Mouse (Mus musculus) midbrain, embryonic 11.5 days (tissue): ENCODE measurements around the gene Ptges2. TPM values are rescaled to one million over a fixed set of nuclear protein-coding genes. Genes with fewer than 3 reads are reported as not detected.

Source experiments
- ATAC-seq: fragments of 200-750 bp; cut with Nextera tagmentation; 2 replicates; pipeline ENCODE4 v1.8.0; 2017; ENCODE audit warnings: moderate TSS enrichment, moderate library complexity; ENCODE audit not compliant: low FRiP score
- DNase-seq: peaks from one replicate; pipeline ENCODE4 v3.0.0; 2015; ENCODE audit warnings: low spot score; ENCODE audit errors: missing footprints
- H3K27ac ChIP-seq: fragments of 300-500 bp; sonication (generic); 2 replicates; pipeline ENCODE4 v1.5.1; 2014; ENCODE audit warnings: low read depth, low read length
- H3K27me3 ChIP-seq: fragments of 300-500 bp; sonication (generic); 2 replicates; pipeline ENCODE4 v1.6.1; 2014; ENCODE audit warnings: mild to moderate bottlenecking, low read length, moderate library complexity, mixed read lengths; ENCODE audit not compliant: control insufficient read depth, insufficient read depth
- H3K36me3 ChIP-seq: fragments of 300-500 bp; sonication (generic); 2 replicates; pipeline ENCODE4 v1.6.1; 2014; ENCODE audit warnings: mild to moderate bottlenecking, low read length, moderate library complexity, mixed read lengths; ENCODE audit not compliant: control insufficient read depth, insufficient read depth
- H3K4me1 ChIP-seq: fragments of 300-500 bp; sonication (generic); 2 replicates; pipeline ENCODE4 v1.6.1; 2014; ENCODE audit warnings: low read length; ENCODE audit not compliant: control insufficient read depth, insufficient read depth
- H3K4me2 ChIP-seq: fragments of 300-500 bp; sonication (generic); 2 replicates; pipeline ENCODE4 v1.6.1; 2014; ENCODE audit warnings: mild to moderate bottlenecking, moderate library complexity
- H3K4me3 ChIP-seq: fragments of 300-500 bp; sonication (generic); 2 replicates; pipeline ENCODE4 v1.5.1; 2014; ENCODE audit warnings: low read depth, low read length
- H3K9ac ChIP-seq: fragments of 300-500 bp; sonication (generic); 2 replicates; pipeline ENCODE4 v1.6.1; 2014; ENCODE audit warnings: low read length
- H3K9me3 ChIP-seq: fragments of 300-500 bp; sonication (generic); 2 replicates; pipeline ENCODE4 v1.6.1; 2016; ENCODE audit warnings: low read length; ENCODE audit not compliant: control insufficient read depth
- WGBS: fragments of 180-500 bp; shearing (Covaris S2); extraction: QIAGEN DNeasy Blood & Tissue Kit; methylation state at CpG from one replicate; pipeline ENCODE4 v1.1.7; 2014; 5-methylcytosine and 5-hydroxymethylcytosine counted together
- polyA plus RNA-seq: library from polyadenylated mRNA; unstranded; fragments of >200 nt; fragmentation: Nextera tagmentation; extraction: Ambion mirVana; gene quantifications from 2 replicates; pipeline ENCODE4 v1.2.1, GENCODE M21; 2014

Ptges2 gene
- polyA plus RNA-seq, 1 experiment from 2014 or later, result 24.7 TPM

- no peak overlapping the region for H3K27ac ChIP-seq
- no peaks in the 10 kb centered on the region for H3K9me3 ChIP-seq
- H3K4me1 ChIP-seq, result peaks cover 16% of the 10 kb centered on the region
- H3K27me3 ChIP-seq, result no peaks in the 10 kb centered on the region
- no peak overlapping the region for H3K4me2 ChIP-seq
- ATAC-seq (no peak), DNase-seq (peak; percentile 71)
- WGBS, result 59% methylated on average over 6 of the region's 6 CpGs
- no peak overlapping the region for H3K4me3 ChIP-seq
- H3K9ac ChIP-seq, result no peak overlapping the region
- H3K36me3 ChIP-seq, result no peaks in the 10 kb centered on the region
Observed at GRCm38 (mm10) chr2:32439177-32439576, 43.5 kb downstream of the Ptges2 start.

- no peaks in the 10 kb centered on the region for H3K9me3 ChIP-seq
- no peaks in the 10 kb centered on the region for H3K36me3 ChIP-seq
- H3K4me1 ChIP-seq, result peaks cover 16% of the 10 kb centered on the region
- H3K9ac ChIP-seq, result no peak overlapping the region
- H3K4me3 ChIP-seq, result no peak overlapping the region
- WGBS, result 69% methylated on average over 2 of the region's 2 CpGs
- H3K4me2 ChIP-seq, result no peak overlapping the region
- DNase-seq, result peak; percentile 39
- no peak overlapping the region for H3K27ac ChIP-seq
- no peaks in the 10 kb centered on the region for H3K27me3 ChIP-seq
- no peak for ATAC-seq
Observed at GRCm38 (mm10) chr2:32440164-32440563, 44.5 kb downstream of the Ptges2 start.

- Histone ChIP-seq H3K27me3 (no peaks in the 10 kb centered on the region), H3K9ac (no peak overlapping the region), H3K27ac (no peak overlapping the region), H3K4me1 (peaks cover 16% of the 10 kb centered on the region), H3K4me2 (no peak overlapping the region), H3K36me3 (no peaks in the 10 kb centered on the region), H3K4me3 (no peak overlapping the region), H3K9me3 (no peaks in the 10 kb centered on the region)
- ATAC-seq (no peak), DNase-seq (peak; percentile 72)
- 85% methylated on average over 1 of the region's 1 CpGs for WGBS
Observed at GRCm38 (mm10) chr2:32440632-32441031, 44.9 kb downstream of the Ptges2 start.

- Histone ChIP-seq H3K9me3 (no peaks in the 10 kb centered on the region), H3K27ac (no peak overlapping the region), H3K27me3 (no peaks in the 10 kb centered on the region), H3K9ac (no peak overlapping the region), H3K4me3 (no peak overlapping the region), H3K36me3 (no peaks in the 10 kb centered on the region), H3K4me2 (no peak overlapping the region), H3K4me1 (peaks cover 10% of the 10 kb centered on the region)
- DNase-seq (peak; percentile 75), ATAC-seq (no peak)
- 93% methylated on average over 2 of the region's 2 CpGs for WGBS
Observed at GRCm38 (mm10) chr2:32441550-32441949, 45.9 kb downstream of the Ptges2 start.

- no peak for ATAC-seq
- Histone ChIP-seq H3K9me3 (no peaks in the 10 kb centered on the region), H3K4me2 (no peak overlapping the region), H3K4me3 (no peak overlapping the region), H3K27me3 (no peaks in the 10 kb centered on the region), H3K9ac (no peak overlapping the region), H3K27ac (no peak overlapping the region), H3K36me3 (no peaks in the 10 kb centered on the region), H3K4me1 (peaks cover 2% of the 10 kb centered on the region; the same call in 1 of the 2 replicates)
- 79% methylated on average over 1 of the region's 1 CpGs for WGBS
- DNase-seq, result peak; percentile 41
Observed at GRCm38 (mm10) chr2:32445535-32445934, 49.8 kb downstream of the Ptges2 start.

- no peaks in the 10 kb centered on the region for H3K27me3 ChIP-seq
- H3K4me2 ChIP-seq, result no peak overlapping the region
- ATAC-seq (no peak), DNase-seq (no peak)
- peaks cover 7% of the 10 kb centered on the region for H3K4me1 ChIP-seq
- H3K9me3 ChIP-seq, result no peaks in the 10 kb centered on the region
- no peak overlapping the region for H3K4me3 ChIP-seq
- 86% methylated on average over 9 of the region's 9 CpGs for WGBS
- H3K9ac ChIP-seq, result no peak overlapping the region
- H3K27ac ChIP-seq, result no peak overlapping the region
- no peaks in the 10 kb centered on the region for H3K36me3 ChIP-seq
Observed at GRCm38 (mm10) chr2:32447264-32447936, 51.7 kb downstream of the Ptges2 start.

GRCm38 (mm10) chr2:32448480-32448879 is 52.8 kb downstream of the Ptges2 start:
- no peaks in the 10 kb centered on the region for H3K27me3 ChIP-seq
- H3K27ac ChIP-seq, result no peak overlapping the region
- no peak overlapping the region for H3K9ac ChIP-seq
- peaks cover 13% of the 10 kb centered on the region for H3K4me1 ChIP-seq
- no peaks in the 10 kb centered on the region for H3K9me3 ChIP-seq
- ATAC-seq, result no peak
- 94% methylated on average over 1 of the region's 1 CpGs for WGBS
- DNase-seq, result no peak
- H3K36me3 ChIP-seq, result no peaks in the 10 kb centered on the region
- no peak overlapping the region for H3K4me2 ChIP-seq
- H3K4me3 ChIP-seq, result no peak overlapping the region

GRCm38 (mm10) chr2:32449761-32450754 is 54.4 kb downstream of the Ptges2 start, which contains the start of gene Naif1:
Gene Naif1 (plus strand): TSS chr2:32450457.
- Histone ChIP-seq H3K27ac (peak within 1 kb of the TSS; percentile 83), H3K4me3 (peak within 1 kb of the TSS; percentile 77), H3K9ac (peak within 1 kb of the TSS; percentile 79), H3K36me3 (no peaks in the 10 kb centered on the region), H3K4me2 (peak within 1 kb of the TSS; percentile 81), H3K9me3 (no peaks in the 10 kb centered on the region), H3K27me3 (no peaks in the 10 kb centered on the region), H3K4me1 (peaks cover 13% of the 10 kb centered on the region)
- ATAC-seq, result no peak
- WGBS, result 80% methylated on average over 15 of the region's 15 CpGs
- DNase-seq, result no peak
